Mouse (Mus musculus) hindbrain, embryonic 14.5 days (tissue): ENCODE results near the gene Dnajc13. TPM values are rescaled to one million over a fixed set of nuclear protein-coding genes. Genes with fewer than 3 reads are reported as not detected.

Experiments
- ATAC-seq: fragments of 200-750 bp; cut with Nextera tagmentation; 2 replicates; pipeline ENCODE4 v1.8.0; 2017; ENCODE audit warnings: moderate number of reproducible peaks, mild to moderate bottlenecking, moderate TSS enrichment, moderate library complexity; ENCODE audit not compliant: low FRiP score
- DNase-seq: peaks from one replicate; pipeline ENCODE4 v3.0.0-alpha.2; 2015; ENCODE audit warnings: low spot score
- H3K27ac ChIP-seq: fragments of 300-500 bp; sonication (generic); 2 replicates; pipeline ENCODE4 v1.5.1; 2014; ENCODE audit warnings: mild to moderate bottlenecking, moderate library complexity
- H3K27me3 ChIP-seq: fragments of 300-500 bp; sonication (generic); 2 replicates; pipeline ENCODE4 v1.6.1; 2014; ENCODE audit warnings: mild to moderate bottlenecking, low read length, mixed read lengths; ENCODE audit not compliant: control insufficient read depth, insufficient read depth
- H3K36me3 ChIP-seq: fragments of 300-500 bp; sonication (generic); replicated peaks from 2 replicates; pipeline ENCODE4 v1.6.1; 2014; ENCODE audit not compliant: control insufficient read depth, insufficient read depth
- H3K4me1 ChIP-seq: fragments of 300-500 bp; sonication (generic); replicated peaks from 2 replicates; pipeline ENCODE4 v1.6.1; 2014; ENCODE audit warnings: antibody characterized with exemption, low read length, mixed read lengths; ENCODE audit not compliant: control insufficient read depth, insufficient read depth
- H3K4me2 ChIP-seq: fragments of 300-500 bp; sonication (generic); replicated peaks from 2 replicates; pipeline ENCODE4 v1.6.1; 2014; ENCODE audit warnings: mild to moderate bottlenecking, moderate library complexity
- H3K4me3 ChIP-seq: fragments of 300-500 bp; sonication (generic); replicated peaks from 2 replicates; pipeline ENCODE4 v1.5.1; 2014; ENCODE audit warnings: mild to moderate bottlenecking, low read length
- H3K9ac ChIP-seq: fragments of 300-500 bp; sonication (generic); 2 replicates; pipeline ENCODE4 v1.6.1; 2014
- H3K9me3 ChIP-seq: fragments of 300-500 bp; sonication (generic); 2 replicates; pipeline ENCODE4 v1.6.1; 2016; ENCODE audit warnings: low read length; ENCODE audit not compliant: control insufficient read depth
- WGBS: fragments of 180-500 bp; shearing (Covaris S2); extraction: QIAGEN DNeasy Blood & Tissue Kit; methylation state at CpG from one replicate; pipeline ENCODE4 v1.1.7; 2014; 5-methylcytosine and 5-hydroxymethylcytosine counted together
- polyA plus RNA-seq: library from polyadenylated mRNA; unstranded; fragments of >200 nt; fragmentation: Nextera tagmentation; extraction: Ambion mirVana; gene quantifications from 2 replicates; pipeline ENCODE4 v1.2.1, GENCODE M21; 2014

Dnajc13 gene
- polyA plus RNA-seq, 1 experiment from 2014 or later, result 25.3 TPM

- Histone ChIP-seq H3K4me3 (peak overlapping the region; percentile 99), H3K9ac (peak overlapping the region; percentile 95), H3K36me3 (no peaks in the 10 kb centered on the region), H3K27me3 (no peaks in the 10 kb centered on the region), H3K27ac (peak overlapping the region; percentile 91), H3K4me2 (peak overlapping the region; percentile 95), H3K9me3 (no peaks in the 10 kb centered on the region), H3K4me1 (peaks cover 18% of the 10 kb centered on the region)
- DNase-seq (peak; percentile 44), ATAC-seq (no peak; the same call in 1 of the 2 replicates)
- WGBS, result under 1% methylated on average over 43 of the region's 46 CpGs
Measured at GRCm38 (mm10) chr9:104262016-104262762, 541 bp downstream of the Dnajc13 start.

DNA sequence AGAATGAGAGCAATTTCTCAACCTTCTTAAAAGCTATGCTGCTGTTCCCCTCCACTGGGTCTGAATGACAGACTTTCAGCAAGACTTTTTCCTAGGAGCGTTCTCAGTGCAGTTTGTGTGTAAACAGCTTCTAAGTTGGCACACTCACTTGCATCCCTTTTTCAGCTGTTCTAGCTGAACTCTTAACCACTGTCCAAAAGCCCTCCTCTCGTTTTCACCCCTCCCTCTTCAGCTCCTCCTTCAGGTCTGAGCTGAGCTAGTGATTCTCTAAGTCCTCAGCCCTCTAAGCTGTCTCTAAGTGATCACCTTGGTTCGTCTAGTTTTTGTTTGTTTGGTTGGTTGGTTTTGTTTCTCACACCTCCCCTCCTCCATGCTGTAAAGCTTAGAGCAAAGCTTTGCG, 2.4 kb downstream of the Dnajc13 start:
- Histone ChIP-seq H3K27me3 (no peaks in the 10 kb centered on the region), H3K9ac (no peak overlapping the region), H3K4me1 (peaks cover 22% of the 10 kb centered on the region), H3K4me3 (no peak overlapping the region), H3K36me3 (no peaks in the 10 kb centered on the region), H3K27ac (no peak overlapping the region), H3K4me2 (peak overlapping the region; percentile 95), H3K9me3 (no peaks in the 10 kb centered on the region)
- ATAC-seq, result no peak
- 53% methylated on average over 4 of the region's 4 CpGs for WGBS
- no peak for DNase-seq

DNA sequence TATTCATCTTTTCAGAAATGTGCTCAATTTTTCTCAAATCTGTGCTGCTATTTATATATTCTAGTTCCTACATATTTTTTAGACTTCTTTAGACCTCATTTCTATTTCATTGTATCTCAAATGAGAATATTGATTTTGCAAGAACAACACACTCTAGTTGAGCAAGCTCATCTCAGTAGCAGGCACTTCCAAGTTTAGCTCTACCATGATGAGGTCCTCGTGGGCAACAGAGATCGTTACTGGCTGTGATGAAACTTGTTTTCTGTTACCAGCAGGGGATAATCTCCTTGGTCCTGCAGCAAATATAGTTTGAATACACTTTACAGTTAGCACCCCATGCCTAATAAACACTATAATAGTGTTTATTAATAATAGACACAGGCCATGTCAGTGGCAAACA, 6.6 kb downstream of the Dnajc13 start:
- H3K4me3 ChIP-seq, result no peak overlapping the region
- WGBS, result 74% methylated on average over 2 of the region's 2 CpGs
- ATAC-seq (no peak), DNase-seq (no peak)
- no peak overlapping the region for H3K27ac ChIP-seq
- H3K9me3 ChIP-seq, result no peaks in the 10 kb centered on the region
- no peaks in the 10 kb centered on the region for H3K36me3 ChIP-seq
- H3K4me1 ChIP-seq, result peaks cover 12% of the 10 kb centered on the region
- H3K4me2 ChIP-seq, result no peak overlapping the region
- no peaks in the 10 kb centered on the region for H3K27me3 ChIP-seq
- H3K9ac ChIP-seq, result no peak overlapping the region

- no peak for ATAC-seq
- Histone ChIP-seq H3K36me3 (no peaks in the 10 kb centered on the region), H3K4me1 (0 out of 2 replicates have a peak, but pooled peaks cover 3% of the 10 kb centered on the region), H3K4me3 (no peak overlapping the region), H3K9ac (no peak overlapping the region), H3K27ac (no peak overlapping the region), H3K4me2 (no peak overlapping the region), H3K27me3 (no peaks in the 10 kb centered on the region), H3K9me3 (no peaks in the 10 kb centered on the region)
- 71% methylated on average over 9 of the region's 9 CpGs for WGBS
- DNase-seq, result no peak
Measured at GRCm38 (mm10) chr9:104254408-104255180, 8.1 kb downstream of the Dnajc13 start.

GRCm38 (mm10) chr9:104252637-104253036, 10.1 kb downstream of the Dnajc13 start:
- H3K27me3 ChIP-seq, result no peaks in the 10 kb centered on the region
- H3K36me3 ChIP-seq, result no peaks in the 10 kb centered on the region
- H3K4me3 ChIP-seq, result no peak overlapping the region
- DNase-seq (no peak), ATAC-seq (no peak)
- H3K9ac ChIP-seq, result no peak overlapping the region
- H3K9me3 ChIP-seq, result no peaks in the 10 kb centered on the region
- H3K27ac ChIP-seq, result no peak overlapping the region
- WGBS, result 98% methylated on average over 3 of the region's 3 CpGs
- no peak overlapping the region for H3K4me2 ChIP-seq
- 0 out of 2 replicates have a peak, but pooled peaks cover 3% of the 10 kb centered on the region for H3K4me1 ChIP-seq

GRCm38 (mm10) chr9:104251687-104252086, 11.0 kb downstream of the Dnajc13 start:
- H3K9ac ChIP-seq, result no peak overlapping the region
- no peak overlapping the region for H3K4me2 ChIP-seq
- no peak overlapping the region for H3K27ac ChIP-seq
- WGBS, result 89% methylated on average over 4 of the region's 4 CpGs
- DNase-seq (no peak), ATAC-seq (no peak)
- 0 out of 2 replicates have a peak, but pooled peaks cover 3% of the 10 kb centered on the region for H3K4me1 ChIP-seq
- H3K4me3 ChIP-seq, result no peak overlapping the region
- H3K27me3 ChIP-seq, result no peaks in the 10 kb centered on the region
- H3K9me3 ChIP-seq, result no peaks in the 10 kb centered on the region
- no peaks in the 10 kb centered on the region for H3K36me3 ChIP-seq

- ATAC-seq (no peak), DNase-seq (no peak)
- H3K27me3 ChIP-seq, result no peaks in the 10 kb centered on the region
- H3K9me3 ChIP-seq, result no peaks in the 10 kb centered on the region
- no peak overlapping the region for H3K27ac ChIP-seq
- H3K4me1 ChIP-seq, result 0 out of 2 replicates have a peak, but pooled peaks cover 3% of the 10 kb centered on the region
- H3K36me3 ChIP-seq, result no peaks in the 10 kb centered on the region
- WGBS, result 91% methylated on average over 8 of the region's 8 CpGs
- H3K4me3 ChIP-seq, result no peak overlapping the region
- no peak overlapping the region for H3K4me2 ChIP-seq
- H3K9ac ChIP-seq, result no peak overlapping the region
Measured at GRCm38 (mm10) chr9:104251111-104251510, 11.6 kb downstream of the Dnajc13 start.

GRCm38 (mm10) chr9:104247307-104247987, 15.3 kb downstream of the Dnajc13 start:
- H3K36me3 ChIP-seq, result peaks cover 10% of the 10 kb centered on the region; the same call in 1 of the 2 replicates
- H3K9ac ChIP-seq, result no peak overlapping the region
- no peaks in the 10 kb centered on the region for H3K4me1 ChIP-seq
- 90% methylated on average over 6 of the region's 6 CpGs for WGBS
- ATAC-seq, result no peak
- H3K27me3 ChIP-seq, result no peaks in the 10 kb centered on the region
- no peak for DNase-seq
- no peak overlapping the region for H3K4me3 ChIP-seq
- H3K27ac ChIP-seq, result no peak overlapping the region
- H3K4me2 ChIP-seq, result no peak overlapping the region
- no peaks in the 10 kb centered on the region for H3K9me3 ChIP-seq
